Mouse (Mus musculus) embryo, embryonic 9.5 days (tissue): ENCODE measurements around the gene Poc1a.

ENCODE experiments used
- DNase-seq: peaks from one replicate; pipeline ENCODE4 v3.0.0-alpha.2; 2017; ENCODE audit errors: extremely low spot score

The Poc1a gene

DNA sequence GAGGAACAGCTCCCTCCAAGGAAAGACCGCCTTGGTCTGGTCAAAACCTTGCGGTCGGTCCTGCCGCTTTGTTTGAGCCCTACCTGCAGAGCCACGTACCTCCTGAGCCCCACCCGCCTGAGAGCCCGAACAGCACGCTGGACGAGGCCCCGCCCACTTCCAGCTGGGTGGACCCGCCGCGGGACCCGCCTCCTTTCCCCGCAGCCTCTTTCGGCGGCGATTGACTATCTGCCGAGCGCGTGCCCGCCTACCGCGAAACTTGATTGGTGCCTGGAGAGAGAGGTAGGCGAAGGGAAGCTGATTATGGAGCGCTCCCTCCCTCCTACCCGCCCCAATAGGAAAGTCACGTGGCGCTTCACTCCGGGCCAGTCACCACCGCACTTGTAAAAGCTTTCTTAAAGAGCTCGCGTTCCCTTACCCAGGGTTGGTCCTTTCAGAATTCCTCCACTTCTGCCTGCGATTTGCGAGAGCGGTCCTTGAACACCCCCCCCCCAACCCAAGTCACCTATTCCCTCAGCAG lies 86.8 kb downstream of the Poc1a start:
- DNase-seq, result peak; percentile 98

DNA sequence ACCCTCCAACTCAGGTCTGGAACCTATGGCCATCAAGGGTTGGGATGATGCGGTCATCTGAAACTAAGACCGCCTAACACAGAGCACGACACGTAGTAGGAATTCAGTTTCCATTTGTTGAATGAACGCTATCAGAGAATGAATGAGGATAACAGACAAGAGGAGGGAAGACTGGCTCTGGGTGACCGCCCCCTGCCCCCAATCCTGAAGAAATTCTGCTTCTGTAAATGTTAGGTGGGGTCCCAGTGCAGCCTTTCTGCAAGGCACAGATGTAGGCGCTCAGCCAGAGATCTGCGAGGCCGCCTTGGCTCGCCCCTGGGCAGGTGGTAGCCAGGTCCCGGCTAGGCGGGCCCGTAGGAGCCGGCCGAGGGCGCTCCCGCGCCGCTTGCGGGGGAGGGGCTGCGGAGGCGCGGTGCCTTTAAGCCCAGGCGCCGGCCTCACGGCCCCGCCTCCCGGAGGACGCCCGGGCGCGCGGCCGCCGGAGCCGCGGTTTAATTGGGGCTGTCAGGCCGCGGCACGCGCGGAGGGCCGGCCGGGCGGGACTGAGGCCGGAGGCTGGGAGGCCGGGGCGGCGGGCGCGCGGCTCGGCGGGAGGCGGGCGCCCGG lies 87.4 kb downstream of the Poc1a start, which contains the start of gene Dusp7:
Dusp7 (plus strand) TSS at position 521 of the 606 bp plus-strand sequence.
- DNase-seq, result peak; percentile 80

DNA sequence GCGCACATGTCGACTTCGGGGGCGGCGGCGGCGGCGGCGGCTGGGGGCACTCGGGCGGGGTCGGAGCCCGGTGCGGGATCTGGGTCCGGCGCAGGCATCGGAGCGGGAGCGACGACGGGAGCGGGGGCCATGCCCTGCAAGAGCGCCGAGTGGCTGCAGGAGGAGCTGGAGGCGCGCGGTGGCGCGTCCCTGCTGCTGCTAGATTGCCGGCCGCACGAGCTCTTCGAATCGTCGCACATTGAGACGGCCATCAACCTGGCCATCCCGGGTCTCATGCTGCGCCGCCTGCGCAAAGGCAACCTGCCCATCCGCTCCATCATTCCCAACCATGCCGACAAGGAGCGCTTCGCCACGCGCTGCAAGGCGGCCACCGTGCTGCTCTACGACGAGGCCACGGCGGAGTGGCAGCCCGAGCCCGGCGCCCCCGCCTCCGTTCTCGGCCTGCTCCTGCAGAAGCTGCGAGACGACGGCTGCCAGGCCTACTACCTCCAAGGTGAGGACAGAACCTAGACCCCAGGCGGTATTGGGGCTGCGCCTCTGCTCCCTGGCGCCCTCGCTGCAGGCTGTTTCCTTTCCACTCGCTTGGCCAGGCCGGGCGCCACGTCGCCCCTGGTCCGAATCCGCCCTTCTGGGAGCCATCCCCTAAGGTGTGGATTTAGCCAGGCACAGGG lies 88.1 kb downstream of the Poc1a start:
- DNase-seq, result peak; percentile 69

DNA sequence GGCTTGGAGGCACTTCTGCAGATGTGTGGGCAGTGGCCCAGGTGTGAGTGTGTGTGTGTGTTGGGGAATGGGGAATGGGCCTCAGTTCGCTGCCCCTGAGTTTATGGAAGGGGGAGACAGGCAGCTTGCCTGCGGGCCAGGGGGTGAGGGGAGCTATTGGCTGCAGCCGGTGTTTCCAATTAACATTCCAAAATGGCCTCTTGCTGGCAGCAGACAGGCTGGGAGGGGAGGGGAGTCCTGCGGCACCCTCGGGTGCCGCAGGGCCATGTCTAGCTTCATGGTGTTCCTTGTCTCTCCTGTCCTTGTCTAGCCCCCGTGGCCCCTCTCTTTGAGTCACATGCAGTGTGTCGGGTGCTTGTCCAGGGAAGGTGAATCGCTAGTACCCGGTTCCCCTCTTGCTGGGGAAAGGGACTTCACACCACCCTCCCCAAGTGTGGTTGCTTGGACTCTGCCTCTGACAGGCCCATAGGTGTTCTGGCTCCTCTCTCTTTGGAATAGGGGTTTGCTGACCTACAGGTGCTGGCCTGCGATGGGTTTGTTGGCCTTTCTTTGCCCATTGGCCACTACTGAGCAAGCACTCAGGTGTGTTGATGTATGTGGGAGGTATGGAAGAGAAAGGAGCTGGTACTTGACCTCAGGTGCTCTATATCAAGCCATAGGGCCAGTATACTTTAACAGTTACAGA lies 89.1 kb downstream of the Poc1a start:
- DNase-seq, result peak; percentile 59

DNA sequence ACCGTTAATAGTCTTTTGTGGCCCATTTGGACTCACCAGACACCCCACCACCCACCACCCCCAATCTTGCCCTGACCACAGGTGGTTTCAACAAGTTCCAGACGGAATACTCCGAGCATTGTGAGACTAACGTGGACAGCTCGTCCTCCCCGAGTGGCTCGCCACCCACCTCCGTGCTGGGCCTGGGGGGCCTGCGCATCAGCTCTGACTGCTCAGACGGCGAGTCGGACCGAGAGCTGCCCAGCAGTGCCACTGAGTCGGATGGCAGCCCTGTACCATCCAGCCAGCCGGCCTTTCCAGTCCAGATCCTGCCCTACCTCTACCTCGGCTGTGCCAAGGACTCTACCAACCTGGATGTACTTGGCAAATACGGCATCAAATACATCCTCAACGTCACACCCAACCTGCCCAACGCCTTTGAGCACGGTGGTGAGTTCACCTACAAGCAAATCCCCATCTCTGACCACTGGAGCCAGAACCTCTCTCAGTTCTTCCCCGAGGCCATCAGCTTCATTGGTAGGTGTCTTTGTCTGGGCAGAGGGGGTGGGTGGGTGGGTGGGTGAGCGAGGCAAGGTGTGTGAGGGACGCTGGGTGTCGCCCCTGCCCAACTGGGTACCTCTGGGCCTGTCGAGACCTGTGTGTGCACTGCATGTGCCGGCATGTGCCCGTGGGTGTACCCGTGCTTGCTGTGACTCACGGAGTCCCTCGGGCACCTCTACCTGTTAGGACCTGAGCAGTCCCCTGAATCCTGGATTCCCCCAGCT lies 89.9 kb downstream of the Poc1a start:
- no peak for DNase-seq

GRCm38 (mm10) chr9:106371384-106371671 lies 90.5 kb downstream of the Poc1a start:
- DNase-seq, result no peak

DNA sequence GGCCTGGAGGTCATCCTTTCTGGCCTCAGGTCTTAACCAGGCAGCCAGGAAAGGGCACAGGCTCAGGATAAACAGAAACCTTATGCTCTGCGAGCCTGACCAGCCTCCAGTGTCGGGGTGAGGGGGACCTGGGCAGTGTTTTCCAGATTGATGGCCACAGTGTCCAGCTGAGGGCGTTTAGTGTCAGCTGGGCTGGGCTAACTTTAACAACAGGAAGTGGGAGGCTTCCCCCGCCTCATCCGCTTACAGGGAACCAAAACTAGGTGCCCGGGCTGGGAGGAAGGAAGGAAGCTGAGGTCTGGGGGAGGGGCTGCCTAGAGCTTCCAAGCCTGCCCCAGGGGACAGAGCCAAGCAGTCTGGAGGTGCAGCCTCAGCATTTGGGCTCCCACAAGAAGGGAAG lies 90.9 kb downstream of the Poc1a start:
- peak; percentile 71 for DNase-seq

- no peak for DNase-seq
Observed at GRCm38 (mm10) chr9:106372431-106373412, 91.9 kb downstream of the Poc1a start.

DNA sequence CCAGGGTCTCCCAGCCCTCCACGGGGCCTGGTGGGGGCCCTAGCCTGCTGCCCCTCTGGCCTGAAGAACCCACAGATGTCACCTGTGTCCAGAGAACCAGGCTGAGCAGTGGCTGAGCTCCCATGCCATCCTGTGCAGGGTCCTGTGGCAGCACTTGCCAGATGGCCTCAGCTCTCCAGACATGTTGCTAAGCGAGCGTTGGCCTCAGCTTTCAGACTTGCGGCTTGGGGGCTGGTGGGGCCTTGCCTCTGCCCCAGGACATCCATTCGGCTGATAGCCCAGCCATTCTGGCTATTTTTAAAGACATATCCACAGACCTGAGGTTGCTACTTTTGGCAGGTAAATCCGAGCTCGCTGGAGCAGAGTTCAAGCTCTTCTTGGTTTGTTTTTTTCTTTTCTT lies 93.1 kb downstream of the Poc1a start:
- DNase-seq, result no peak

DNA sequence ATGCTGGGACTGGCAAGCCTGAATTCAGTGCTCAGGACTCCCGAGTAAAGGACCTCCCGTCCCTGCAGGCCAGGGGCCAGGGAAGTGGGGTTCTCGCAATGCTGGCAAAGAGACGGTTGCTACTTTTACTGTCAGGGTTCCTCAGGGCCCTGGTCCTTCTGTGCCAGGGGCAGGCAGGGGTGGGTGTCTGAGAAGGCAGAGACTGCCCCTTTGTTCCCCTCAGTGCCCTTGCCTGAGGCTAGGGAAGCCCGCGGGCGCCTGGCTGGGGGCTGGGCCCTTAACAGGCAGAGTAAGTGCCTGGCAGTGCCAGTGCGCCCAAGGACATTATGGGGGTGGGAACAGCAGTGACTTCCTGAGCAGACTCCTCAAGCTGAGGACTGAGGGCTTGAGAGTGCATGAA lies 96.4 kb downstream of the Poc1a start:
- DNase-seq, result no peak

DNA sequence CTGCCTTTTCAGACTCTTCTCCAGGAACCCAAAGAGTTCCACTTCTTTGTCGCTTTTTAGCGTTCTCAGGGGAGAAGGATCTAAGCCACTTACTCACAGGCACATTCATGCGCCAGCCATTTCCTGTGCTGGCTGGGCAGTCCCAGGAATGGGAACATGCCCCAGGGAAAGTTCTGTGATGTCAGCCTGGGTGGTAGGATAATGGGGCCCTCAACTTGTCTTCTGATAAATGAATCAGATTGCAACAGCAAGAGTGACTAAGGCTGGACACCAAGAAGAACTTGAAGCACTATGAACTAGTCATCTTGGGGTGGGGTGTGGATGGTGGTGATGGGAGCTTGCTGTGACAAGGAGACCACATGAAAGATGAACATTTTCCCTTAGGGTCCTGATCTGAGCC lies 97.2 kb downstream of the Poc1a start:
- no peak for DNase-seq

DNA sequence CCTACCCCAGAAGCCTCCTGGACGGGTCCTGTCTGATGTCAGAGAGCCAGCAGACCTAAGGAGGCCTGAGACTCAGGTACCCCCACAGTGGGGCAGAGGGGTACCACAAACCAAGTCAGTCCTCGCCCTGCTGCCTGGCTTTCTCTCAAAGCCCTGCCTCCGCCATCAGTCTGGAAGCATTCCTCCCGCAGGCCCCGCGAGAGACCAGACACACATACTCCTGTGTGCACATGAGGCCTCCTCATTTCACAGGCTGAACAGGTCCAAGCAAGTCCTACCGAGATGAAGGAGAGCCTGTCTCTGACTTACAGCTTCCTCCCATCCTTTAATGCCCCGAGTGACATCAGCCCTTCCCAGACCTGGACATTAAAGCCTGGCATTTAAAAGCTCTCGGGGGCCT lies 97.9 kb downstream of the Poc1a start:
- DNase-seq, result no peak

- no peak for DNase-seq
Observed at GRCm38 (mm10) chr9:106386181-106386864, 105.5 kb downstream of the Poc1a start.

DNA sequence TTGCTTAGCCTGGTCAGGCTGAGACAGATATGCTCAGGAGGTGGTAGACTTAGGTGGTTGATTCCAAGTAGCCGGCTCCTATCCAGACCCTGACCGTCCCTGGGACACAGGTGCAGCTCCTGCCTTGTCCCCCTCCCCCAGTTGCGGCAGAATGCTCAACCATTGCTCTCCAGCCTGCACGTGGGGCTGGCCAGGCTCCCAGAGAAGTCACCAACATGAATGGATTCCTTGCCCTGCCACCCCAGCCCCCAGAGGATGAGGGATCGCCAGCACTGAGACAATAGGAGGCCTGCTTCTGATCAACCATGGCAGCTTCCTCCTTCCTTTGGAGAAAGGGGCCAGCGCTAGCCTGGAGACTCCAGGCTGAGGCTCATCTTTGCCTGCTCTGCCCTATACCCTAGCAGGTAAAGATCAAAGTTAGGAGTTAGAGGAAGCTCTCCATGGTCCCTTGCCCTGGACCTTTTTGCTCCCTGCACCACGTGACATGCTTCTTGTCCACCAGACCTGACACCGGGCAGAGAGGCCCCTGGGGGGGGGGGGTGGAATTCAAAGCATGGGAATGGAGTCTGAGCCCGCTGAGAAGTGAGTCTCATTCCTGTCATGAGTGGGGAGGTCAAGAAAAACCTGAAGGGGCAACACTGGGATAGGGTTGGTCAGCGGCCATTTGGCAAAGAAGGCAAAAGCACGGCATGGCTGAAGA lies 112.1 kb downstream of the Poc1a start:
- DNase-seq, result no peak

DNA sequence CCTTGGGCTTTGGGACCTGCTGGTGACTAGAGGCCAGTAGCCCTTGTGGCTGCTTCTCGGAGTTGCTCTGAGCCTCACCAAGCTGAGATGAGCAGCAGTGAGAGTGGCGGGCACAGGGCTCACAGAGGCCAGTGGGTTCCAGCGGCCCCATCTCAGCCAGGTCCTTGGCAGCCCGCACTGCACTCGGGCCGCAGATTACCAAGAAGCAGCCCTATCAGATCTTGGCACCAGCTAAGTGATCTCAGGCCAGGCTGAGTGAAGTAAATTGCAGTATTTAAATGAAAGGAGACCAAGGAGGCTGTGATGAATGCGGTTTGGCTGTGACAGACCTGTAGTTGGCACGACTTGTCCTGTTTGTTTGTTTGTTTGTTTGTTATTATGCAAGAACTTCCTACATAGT lies 112.7 kb downstream of the Poc1a start:
- DNase-seq, result no peak

- peak; percentile 53 for DNase-seq
Observed at GRCm38 (mm10) chr9:106394649-106395602, 114.1 kb downstream of the Poc1a start.

- no peak for DNase-seq
Observed at GRCm38 (mm10) chr9:106397733-106398132, 116.9 kb downstream of the Poc1a start.

- DNase-seq, result no peak
Observed at GRCm38 (mm10) chr9:106398667-106399311, 117.9 kb downstream of the Poc1a start.
